Mouse (Mus musculus): ENCODE measurements at regions not wholly inside any gene's neighbourhood (a gene's known extent, or its start where the extent isn't known, plus 50 kb on each side); places are given as distances from the start of the nearest gene placed in this dataset.

DNA sequence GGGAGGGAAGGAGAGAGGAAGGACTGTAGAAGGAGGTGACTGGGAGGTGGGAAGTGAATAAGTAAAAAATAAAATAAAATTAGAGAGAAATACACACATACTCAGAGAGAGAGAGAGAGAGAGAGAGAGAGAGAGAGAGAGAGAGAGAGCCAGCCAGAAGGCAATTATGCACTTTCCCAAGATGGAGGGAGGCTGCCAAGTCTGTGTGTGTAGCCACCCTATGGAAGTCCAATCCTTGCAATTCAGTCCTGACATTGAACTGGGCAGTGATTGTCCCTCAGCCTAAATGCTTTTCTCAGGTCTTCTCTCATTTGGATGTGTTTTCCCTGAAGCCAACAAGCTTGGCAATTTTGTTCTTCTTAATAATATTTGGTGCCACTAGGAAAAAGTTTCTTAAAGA is 197.3 kb upstream of the Mctp2 start:
- TF ChIP-seq CTCF (IDR thresholded peaks at IDR 0.05; ENCODE audit: low read depth, low read length) (no peak), POLR2A (IDR thresholded peaks at IDR 0.05; ENCODE audit: extremely low read depth, insufficient read depth, low read length) (no peak)
- DNase-seq (ENCODE audit: extremely low read depth, low read depth, low spot score) = no peak
- H3K9ac ChIP-seq (ENCODE audit: low read depth, low read length) = no peak overlapping the region
- no peak overlapping the region for H3K27ac ChIP-seq (replicated peaks; ENCODE audit: insufficient read depth, low read depth, low read length)
- no peak overlapping the region for H3K4me3 ChIP-seq (ENCODE audit: insufficient read depth, low read depth, low read length)
- H3K27me3 ChIP-seq (ENCODE audit: control insufficient read depth, insufficient read depth, low read length) = no peaks in the 10 kb centered on the region
- H3K36me3 ChIP-seq (ENCODE audit: control insufficient read depth, insufficient read depth, low read length) = no peaks in the 10 kb centered on the region
- peaks cover 3% of the 10 kb centered on the region for H3K4me1 ChIP-seq (ENCODE audit: control insufficient read depth, insufficient read depth, low read length)
- H3K79me2 ChIP-seq (ENCODE audit: control insufficient read depth, insufficient read depth, low read length) = no peaks in the 10 kb centered on the region

DNA sequence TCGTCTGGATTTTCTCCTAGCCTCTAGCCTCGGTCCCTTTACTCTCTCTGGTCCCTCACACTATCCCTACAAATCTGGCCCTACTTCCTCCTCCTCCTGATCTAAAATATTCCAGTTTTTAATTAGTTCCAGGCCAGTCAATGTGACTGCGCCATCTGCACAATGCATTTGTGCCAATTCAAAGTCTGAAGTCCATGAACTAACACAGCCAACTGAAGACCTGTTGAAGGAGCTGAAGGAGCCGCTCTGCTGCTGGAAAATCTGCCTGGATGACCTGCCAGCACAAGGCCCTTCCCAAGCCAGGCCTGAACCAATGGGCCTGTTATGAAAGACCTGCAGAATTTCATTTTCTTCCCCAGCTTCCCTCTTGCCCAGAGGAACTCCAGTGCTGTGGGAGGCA is 197.9 kb upstream of the Mctp2 start:
- 54% methylated on average over 4 of the region's 4 CpGs for WGBS
- no peaks in the 10 kb centered on the region for H3K27me3 ChIP-seq (ENCODE audit: control insufficient read depth, insufficient read depth, low read length)
- no peak for TF ChIP-seq POLR2A (IDR thresholded peaks at IDR 0.05; ENCODE audit: extremely low read depth, insufficient read depth, low read length)
- TF ChIP-seq CTCF (IDR thresholded peaks at IDR 0.05; ENCODE audit: low read depth, low read length) = no peak
- DNase-seq (ENCODE audit: extremely low read depth, low read depth, low spot score) = peak; percentile 61
- H3K4me1 ChIP-seq (ENCODE audit: control insufficient read depth, insufficient read depth, low read length) = peaks cover 1% of the 10 kb centered on the region
- no peak overlapping the region for H3K4me3 ChIP-seq (ENCODE audit: insufficient read depth, low read depth, low read length)
- no peaks in the 10 kb centered on the region for H3K79me2 ChIP-seq (ENCODE audit: control insufficient read depth, insufficient read depth, low read length)
- no peak overlapping the region for H3K27ac ChIP-seq (replicated peaks; ENCODE audit: insufficient read depth, low read depth, low read length)
- no peak overlapping the region for H3K9ac ChIP-seq (ENCODE audit: low read depth, low read length)
- H3K36me3 ChIP-seq (ENCODE audit: control insufficient read depth, insufficient read depth, low read length) = no peaks in the 10 kb centered on the region

DNA sequence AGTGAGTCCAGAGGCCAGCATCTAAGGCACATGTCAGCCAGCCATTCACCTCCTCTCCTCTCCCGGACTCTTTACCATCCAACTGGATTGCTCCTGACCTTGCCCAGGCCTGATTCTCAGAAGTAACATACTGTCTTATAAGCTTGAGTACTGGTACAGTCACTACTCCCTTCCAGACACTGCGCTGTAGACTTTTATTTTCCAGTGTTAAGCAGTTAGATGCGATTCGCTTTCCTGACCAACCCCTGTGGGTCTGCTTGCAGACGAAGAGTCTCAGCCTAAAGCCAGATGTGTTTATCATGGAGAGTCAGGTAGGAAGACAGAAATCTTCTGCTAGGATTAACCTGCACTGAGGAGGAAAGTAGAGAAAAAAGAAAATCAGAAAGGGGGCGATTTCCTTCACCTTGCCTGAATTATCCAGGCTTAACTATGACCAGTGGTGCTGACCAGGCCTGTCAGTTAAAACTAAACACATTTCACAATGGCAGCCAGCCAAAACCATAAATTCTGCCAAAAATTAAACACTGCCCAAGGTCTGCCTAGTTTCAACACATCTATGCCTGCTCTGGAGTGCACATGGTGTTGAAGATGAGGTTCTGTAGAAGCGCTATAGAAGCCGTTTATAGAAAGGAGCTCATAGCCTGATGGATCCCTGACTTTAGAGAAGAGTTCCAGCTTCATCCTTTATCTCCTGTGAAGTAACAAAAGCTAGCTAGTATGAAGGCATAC is 199.5 kb upstream of the Mctp2 start:
- TF ChIP-seq CTCF (IDR thresholded peaks at IDR 0.05; ENCODE audit: low read depth, low read length) = no peak
- no peak for TF ChIP-seq POLR2A (IDR thresholded peaks at IDR 0.05; ENCODE audit: extremely low read depth, insufficient read depth, low read length)
- no peaks in the 10 kb centered on the region for H3K79me2 ChIP-seq (ENCODE audit: control insufficient read depth, insufficient read depth, low read length)
- 83% methylated on average over 8 of the region's 8 CpGs for WGBS
- no peak overlapping the region for H3K27ac ChIP-seq (replicated peaks; ENCODE audit: insufficient read depth, low read depth, low read length)
- H3K36me3 ChIP-seq (ENCODE audit: control insufficient read depth, insufficient read depth, low read length) = no peaks in the 10 kb centered on the region
- peaks cover 1% of the 10 kb centered on the region; the same call in 1 of the 2 replicates for H3K4me1 ChIP-seq (ENCODE audit: control insufficient read depth, insufficient read depth, low read length)
- peak; percentile 39 for DNase-seq (ENCODE audit: extremely low read depth, low read depth, low spot score)
- H3K4me3 ChIP-seq (ENCODE audit: insufficient read depth, low read depth, low read length) = no peak overlapping the region
- H3K9ac ChIP-seq (ENCODE audit: low read depth, low read length) = no peak overlapping the region
- H3K27me3 ChIP-seq (ENCODE audit: control insufficient read depth, insufficient read depth, low read length) = no peaks in the 10 kb centered on the region

DNA sequence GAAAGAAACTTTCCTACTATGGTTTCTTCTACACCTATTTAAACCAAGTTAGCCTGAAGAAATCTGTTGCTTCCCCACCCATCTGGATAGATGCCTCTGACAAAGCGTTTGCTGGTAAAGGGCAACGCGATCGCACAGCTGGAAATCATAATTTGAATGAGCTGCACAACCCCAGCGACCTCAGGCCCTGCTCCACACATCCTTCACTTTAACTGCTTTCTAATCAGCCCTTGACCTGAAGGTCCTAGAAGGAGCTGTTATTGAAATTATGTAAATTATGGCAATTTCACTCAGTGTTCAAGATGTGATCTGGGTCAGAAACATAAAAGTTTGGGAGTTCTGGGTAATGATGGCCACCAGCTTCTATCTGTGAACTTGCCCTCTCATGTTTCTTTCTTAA is 201.5 kb upstream of the Mctp2 start:
- Histone ChIP-seq H3K4me1 (ENCODE audit: control insufficient read depth, insufficient read depth, low read length) (peaks cover 1% of the 10 kb centered on the region; the same call in 1 of the 2 replicates), H3K27me3 (ENCODE audit: control insufficient read depth, insufficient read depth, low read length) (no peaks in the 10 kb centered on the region), H3K27ac (replicated peaks; ENCODE audit: insufficient read depth, low read depth, low read length) (no peak overlapping the region), H3K36me3 (ENCODE audit: control insufficient read depth, insufficient read depth, low read length) (no peaks in the 10 kb centered on the region), H3K9ac (ENCODE audit: low read depth, low read length) (no peak overlapping the region), H3K4me3 (ENCODE audit: insufficient read depth, low read depth, low read length) (no peak overlapping the region), H3K79me2 (ENCODE audit: control insufficient read depth, insufficient read depth, low read length) (no peaks in the 10 kb centered on the region)
- DNase-seq (ENCODE audit: extremely low read depth, low read depth, low spot score) = no peak
- WGBS = 84% methylated on average over 5 of the region's 5 CpGs
- TF ChIP-seq POLR2A (IDR thresholded peaks at IDR 0.05; ENCODE audit: extremely low read depth, insufficient read depth, low read length) = no peak
- no peak for TF ChIP-seq CTCF (IDR thresholded peaks at IDR 0.05; ENCODE audit: low read depth, low read length)

DNA sequence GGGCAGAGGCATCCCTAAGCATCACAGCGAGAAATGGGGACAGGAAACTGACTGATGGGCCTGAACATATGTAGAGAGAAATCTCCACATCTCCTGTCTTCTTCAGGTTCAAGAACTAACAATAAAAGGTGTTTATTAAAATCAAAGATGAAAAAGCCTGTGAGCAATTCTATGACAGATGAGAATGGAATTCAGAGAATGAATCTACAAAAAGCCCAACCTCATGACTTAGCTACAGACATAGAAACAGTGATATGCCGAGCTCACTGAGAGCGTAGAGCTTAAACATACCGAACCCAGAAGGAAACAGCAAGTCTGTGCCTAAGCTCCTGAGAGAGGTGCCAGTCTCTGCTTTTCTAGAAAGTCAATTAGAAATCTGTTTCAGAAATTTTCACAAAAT is 203.7 kb upstream of the Mctp2 start:
- DNase-seq (ENCODE audit: extremely low read depth, low read depth, low spot score) = no peak
- Histone ChIP-seq H3K4me3 (ENCODE audit: insufficient read depth, low read depth, low read length) (no peak overlapping the region), H3K9ac (ENCODE audit: low read depth, low read length) (no peak overlapping the region), H3K79me2 (ENCODE audit: control insufficient read depth, insufficient read depth, low read length) (no peaks in the 10 kb centered on the region), H3K27ac (replicated peaks; ENCODE audit: insufficient read depth, low read depth, low read length) (no peak overlapping the region), H3K27me3 (ENCODE audit: control insufficient read depth, insufficient read depth, low read length) (no peaks in the 10 kb centered on the region), H3K4me1 (ENCODE audit: control insufficient read depth, insufficient read depth, low read length) (no peaks in the 10 kb centered on the region), H3K36me3 (ENCODE audit: control insufficient read depth, insufficient read depth, low read length) (no peaks in the 10 kb centered on the region)
- TF ChIP-seq CTCF (IDR thresholded peaks at IDR 0.05; ENCODE audit: low read depth, low read length) (no peak), POLR2A (IDR thresholded peaks at IDR 0.05; ENCODE audit: extremely low read depth, insufficient read depth, low read length) (no peak)
- WGBS = 88% methylated on average over 4 of the region's 4 CpGs

DNA sequence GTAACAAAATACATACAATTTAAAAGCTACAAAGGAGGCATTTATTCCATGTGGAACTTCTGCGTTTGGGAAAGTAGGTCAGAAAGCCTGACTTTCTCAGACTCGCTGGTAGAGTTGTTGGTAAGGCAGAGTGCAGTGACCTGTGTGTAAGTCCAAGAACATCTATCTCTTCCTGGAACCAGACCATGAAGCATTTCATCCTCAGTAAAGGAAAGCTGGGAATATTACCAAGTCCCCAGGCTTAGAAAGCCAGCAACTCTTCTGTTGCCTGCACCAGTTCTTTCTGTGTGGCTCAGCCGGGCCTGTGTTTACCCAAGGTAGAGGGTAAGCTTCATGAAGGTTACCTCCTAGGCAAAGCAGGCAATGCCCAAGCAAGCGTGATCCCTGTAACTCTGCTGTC is 207.0 kb upstream of the Mctp2 start:
- Histone ChIP-seq H3K4me3 (ENCODE audit: insufficient read depth, low read depth, low read length) (no peak overlapping the region), H3K9ac (ENCODE audit: low read depth, low read length) (no peak overlapping the region), H3K27ac (replicated peaks; ENCODE audit: insufficient read depth, low read depth, low read length) (no peak overlapping the region), H3K27me3 (ENCODE audit: control insufficient read depth, insufficient read depth, low read length) (no peaks in the 10 kb centered on the region), H3K79me2 (ENCODE audit: control insufficient read depth, insufficient read depth, low read length) (no peaks in the 10 kb centered on the region), H3K4me1 (ENCODE audit: control insufficient read depth, insufficient read depth, low read length) (no peaks in the 10 kb centered on the region; the same call in 1 of the 2 replicates), H3K36me3 (ENCODE audit: control insufficient read depth, insufficient read depth, low read length) (no peaks in the 10 kb centered on the region)
- WGBS = 67% methylated on average over 4 of the region's 4 CpGs
- TF ChIP-seq CTCF (IDR thresholded peaks at IDR 0.05; ENCODE audit: low read depth, low read length) = no peak
- TF ChIP-seq POLR2A (IDR thresholded peaks at IDR 0.05; ENCODE audit: extremely low read depth, insufficient read depth, low read length) = no peak
- no peak for DNase-seq (ENCODE audit: extremely low read depth, low read depth, low spot score)
